Mouse (Mus musculus): ENCODE data around the gene Ephb3. TPM values are rescaled to one million over a fixed set of nuclear protein-coding genes. Genes with fewer than 3 reads are reported as not detected.

Gene Ephb3
- polyA plus RNA-seq, 1 experiment from 2014 or later, result 15.5 TPM

GRCm38 (mm10) chr16:21210667-21211338 lies 6.2 kb downstream of the Ephb3 start:
- H3K36me3 ChIP-seq (ENCODE audit: control insufficient read depth, insufficient read depth, low read length), result peaks cover 6% of the 10 kb centered on the region
- H3K9me3 ChIP-seq (ENCODE audit: control insufficient read depth, low read length), result no peaks in the 10 kb centered on the region
- H3K4me3 ChIP-seq (ENCODE audit: low read depth, low read length), result peak overlapping the region; percentile 33
- H3K27ac ChIP-seq (ENCODE audit: low read depth, low read length), result peak overlapping the region; percentile 82
- 0 out of 2 replicates have a peak, but pooled peaks cover 3% of the 10 kb centered on the region for H3K27me3 ChIP-seq (ENCODE audit: control insufficient read depth, insufficient read depth, low read length)
- DNase-seq (ENCODE audit: low spot score) (peak; percentile 91), ATAC-seq (ENCODE audit: insufficient read depth, low FRiP score, low TSS enrichment) (peak; percentile 79)
- peak overlapping the region; percentile 59 for H3K4me2 ChIP-seq (ENCODE audit: low read depth)
- peak overlapping the region; percentile 53 for H3K9ac ChIP-seq (ENCODE audit: low read length)
- WGBS, result 0% methylated on average over 23 of the region's 25 CpGs
- H3K4me1 ChIP-seq (ENCODE audit: control insufficient read depth, insufficient read depth, low read length), result peaks cover 39% of the 10 kb centered on the region

DNA sequence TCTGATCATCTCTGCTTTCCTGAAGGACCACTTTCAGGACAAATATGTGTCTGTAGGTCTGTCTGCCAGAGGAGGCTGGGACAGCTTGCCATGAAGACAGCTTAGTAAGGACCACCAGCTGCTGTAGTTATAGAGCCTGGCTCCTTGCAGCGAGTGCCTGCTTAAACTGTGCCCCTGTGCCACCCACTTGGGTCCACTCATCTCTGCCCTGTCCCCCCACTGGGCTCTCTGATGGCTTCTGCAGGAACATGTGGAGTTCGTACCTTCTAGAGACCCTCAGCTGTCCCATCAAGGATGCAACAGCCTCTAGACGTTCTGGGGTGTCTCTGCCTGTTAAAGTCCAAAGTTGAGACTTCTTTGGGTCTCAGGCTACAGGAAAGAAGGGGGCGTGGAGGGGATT lies 6.9 kb downstream of the Ephb3 start:
- H3K9ac ChIP-seq (ENCODE audit: low read length), result peak overlapping the region; percentile 53
- WGBS, result 49% methylated on average over 4 of the region's 4 CpGs
- peak overlapping the region; percentile 59 for H3K4me2 ChIP-seq (ENCODE audit: low read depth)
- H3K4me1 ChIP-seq (ENCODE audit: control insufficient read depth, insufficient read depth, low read length), result peaks cover 45% of the 10 kb centered on the region
- peak overlapping the region; percentile 33 for H3K4me3 ChIP-seq (ENCODE audit: low read depth, low read length)
- H3K27ac ChIP-seq (ENCODE audit: low read depth, low read length), result peak overlapping the region; percentile 82
- H3K27me3 ChIP-seq (ENCODE audit: control insufficient read depth, insufficient read depth, low read length), result no peaks in the 10 kb centered on the region
- no peak for DNase-seq (ENCODE audit: low spot score)
- H3K36me3 ChIP-seq (ENCODE audit: control insufficient read depth, insufficient read depth, low read length), result peaks cover 6% of the 10 kb centered on the region
- no peaks in the 10 kb centered on the region for H3K9me3 ChIP-seq (ENCODE audit: control insufficient read depth, low read length)
- no peak for ATAC-seq (ENCODE audit: insufficient read depth, low FRiP score, low TSS enrichment)

DNA sequence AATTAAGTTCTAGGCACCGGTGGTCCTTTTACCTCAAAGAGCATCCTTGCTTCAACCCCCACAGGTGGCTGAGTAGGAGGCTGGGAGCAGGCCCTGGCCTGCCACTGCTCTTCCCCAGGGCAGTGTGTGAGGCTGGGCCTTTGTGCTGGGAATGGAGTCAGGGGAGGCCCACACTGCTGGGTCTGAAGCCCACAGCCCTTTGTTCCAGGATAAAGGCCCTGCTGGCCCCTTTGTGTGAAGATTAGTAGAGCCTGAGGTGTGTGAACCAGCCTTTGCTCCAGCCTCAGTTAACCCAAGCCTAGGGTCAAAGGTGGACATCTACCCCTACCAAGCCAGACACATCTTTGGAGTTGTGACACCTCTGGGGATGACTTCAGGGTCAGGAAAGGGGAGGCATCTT lies 7.8 kb downstream of the Ephb3 start:
- H3K27ac ChIP-seq (ENCODE audit: low read depth, low read length), result no peak overlapping the region
- ATAC-seq (ENCODE audit: insufficient read depth, low FRiP score, low TSS enrichment) (no peak), DNase-seq (ENCODE audit: low spot score) (no peak)
- WGBS, result 17% methylated on average over 1 of the region's 1 CpGs
- no peak overlapping the region for H3K4me2 ChIP-seq (ENCODE audit: low read depth)
- H3K9ac ChIP-seq (ENCODE audit: low read length), result no peak overlapping the region
- H3K27me3 ChIP-seq (ENCODE audit: control insufficient read depth, insufficient read depth, low read length), result no peaks in the 10 kb centered on the region
- H3K9me3 ChIP-seq (ENCODE audit: control insufficient read depth, low read length), result no peaks in the 10 kb centered on the region
- H3K4me3 ChIP-seq (ENCODE audit: low read depth, low read length), result no peak overlapping the region
- H3K4me1 ChIP-seq (ENCODE audit: control insufficient read depth, insufficient read depth, low read length), result peaks cover 45% of the 10 kb centered on the region
- H3K36me3 ChIP-seq (ENCODE audit: control insufficient read depth, insufficient read depth, low read length), result peaks cover 6% of the 10 kb centered on the region

DNA sequence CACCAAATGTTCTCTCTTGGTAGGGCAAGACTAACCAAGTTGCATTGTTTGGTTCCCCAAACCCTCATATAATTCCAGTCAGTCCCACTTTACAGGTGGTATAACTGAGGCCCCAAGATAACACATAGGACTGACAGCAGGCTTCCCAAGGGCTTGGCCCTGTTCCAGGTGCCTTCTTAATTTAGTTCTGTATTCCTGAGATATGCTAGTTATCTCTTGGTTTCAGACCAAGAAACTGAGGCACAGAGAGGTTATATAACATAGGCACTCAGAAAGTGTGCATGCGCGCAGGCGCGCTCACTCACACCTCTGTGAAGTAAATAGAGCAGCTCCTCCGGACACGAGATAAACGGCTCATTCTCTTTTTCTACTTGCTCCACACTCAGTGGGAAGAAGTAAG lies 9.4 kb downstream of the Ephb3 start:
- WGBS, result 97% methylated on average over 7 of the region's 7 CpGs
- Histone ChIP-seq H3K4me1 (ENCODE audit: control insufficient read depth, insufficient read depth, low read length) (peaks cover 41% of the 10 kb centered on the region), H3K4me3 (ENCODE audit: low read depth, low read length) (no peak overlapping the region), H3K9ac (ENCODE audit: low read length) (no peak overlapping the region), H3K4me2 (ENCODE audit: low read depth) (no peak overlapping the region), H3K27ac (ENCODE audit: low read depth, low read length) (no peak overlapping the region), H3K36me3 (ENCODE audit: control insufficient read depth, insufficient read depth, low read length) (peaks cover 9% of the 10 kb centered on the region), H3K27me3 (ENCODE audit: control insufficient read depth, insufficient read depth, low read length) (no peaks in the 10 kb centered on the region), H3K9me3 (ENCODE audit: control insufficient read depth, low read length) (no peaks in the 10 kb centered on the region)
- ATAC-seq (ENCODE audit: insufficient read depth, low FRiP score, low TSS enrichment), result no peak
- no peak for DNase-seq (ENCODE audit: low spot score)

- H3K9ac ChIP-seq (ENCODE audit: low read length), result no peak overlapping the region
- H3K4me1 ChIP-seq (ENCODE audit: control insufficient read depth, insufficient read depth, low read length), result peaks cover 41% of the 10 kb centered on the region
- H3K27me3 ChIP-seq (ENCODE audit: control insufficient read depth, insufficient read depth, low read length), result no peaks in the 10 kb centered on the region
- H3K4me3 ChIP-seq (ENCODE audit: low read depth, low read length), result no peak overlapping the region
- DNase-seq (ENCODE audit: low spot score) (no peak), ATAC-seq (ENCODE audit: insufficient read depth, low FRiP score, low TSS enrichment) (no peak)
- H3K9me3 ChIP-seq (ENCODE audit: control insufficient read depth, low read length), result no peaks in the 10 kb centered on the region
- H3K36me3 ChIP-seq (ENCODE audit: control insufficient read depth, insufficient read depth, low read length), result peaks cover 10% of the 10 kb centered on the region
- H3K4me2 ChIP-seq (ENCODE audit: low read depth), result no peak overlapping the region
- WGBS, result 92% methylated on average over 17 of the region's 17 CpGs
- no peak overlapping the region for H3K27ac ChIP-seq (ENCODE audit: low read depth, low read length)
Measured at GRCm38 (mm10) chr16:21214803-21215202, 10.2 kb downstream of the Ephb3 start.

- peaks cover 14% of the 10 kb centered on the region for H3K36me3 ChIP-seq (ENCODE audit: control insufficient read depth, insufficient read depth, low read length)
- no peak overlapping the region for H3K9ac ChIP-seq (ENCODE audit: low read length)
- no peaks in the 10 kb centered on the region for H3K9me3 ChIP-seq (ENCODE audit: control insufficient read depth, low read length)
- H3K4me3 ChIP-seq (ENCODE audit: low read depth, low read length), result no peak overlapping the region
- no peak for ATAC-seq (ENCODE audit: insufficient read depth, low FRiP score, low TSS enrichment)
- 27% methylated on average over 4 of the region's 4 CpGs for WGBS
- peaks cover 31% of the 10 kb centered on the region for H3K4me1 ChIP-seq (ENCODE audit: control insufficient read depth, insufficient read depth, low read length)
- H3K27me3 ChIP-seq (ENCODE audit: control insufficient read depth, insufficient read depth, low read length), result no peaks in the 10 kb centered on the region
- H3K27ac ChIP-seq (ENCODE audit: low read depth, low read length), result no peak overlapping the region
- DNase-seq (ENCODE audit: low spot score), result peak; percentile 53
- H3K4me2 ChIP-seq (ENCODE audit: low read depth), result no peak overlapping the region
Measured at GRCm38 (mm10) chr16:21216047-21216446, 11.5 kb downstream of the Ephb3 start.

- H3K4me1 ChIP-seq (ENCODE audit: control insufficient read depth, insufficient read depth, low read length), result peaks cover 19% of the 10 kb centered on the region
- H3K4me3 ChIP-seq (ENCODE audit: low read depth, low read length), result no peak overlapping the region
- no peak overlapping the region for H3K4me2 ChIP-seq (ENCODE audit: low read depth)
- H3K9ac ChIP-seq (ENCODE audit: low read length), result no peak overlapping the region
- 81% methylated on average over 14 of the region's 14 CpGs for WGBS
- no peak for ATAC-seq (ENCODE audit: insufficient read depth, low FRiP score, low TSS enrichment)
- no peaks in the 10 kb centered on the region for H3K27me3 ChIP-seq (ENCODE audit: control insufficient read depth, insufficient read depth, low read length)
- peaks cover 15% of the 10 kb centered on the region for H3K36me3 ChIP-seq (ENCODE audit: control insufficient read depth, insufficient read depth, low read length)
- no peaks in the 10 kb centered on the region for H3K9me3 ChIP-seq (ENCODE audit: control insufficient read depth, low read length)
- H3K27ac ChIP-seq (ENCODE audit: low read depth, low read length), result no peak overlapping the region
- DNase-seq (ENCODE audit: low spot score), result no peak
Measured at GRCm38 (mm10) chr16:21217233-21217632, 12.7 kb downstream of the Ephb3 start.

- no peak for ATAC-seq (ENCODE audit: insufficient read depth, low FRiP score, low TSS enrichment)
- over 99% methylated on average over 4 of the region's 4 CpGs for WGBS
Measured at GRCm38 (mm10) chr16:21219656-21220055, 15.1 kb downstream of the Ephb3 start.

DNA sequence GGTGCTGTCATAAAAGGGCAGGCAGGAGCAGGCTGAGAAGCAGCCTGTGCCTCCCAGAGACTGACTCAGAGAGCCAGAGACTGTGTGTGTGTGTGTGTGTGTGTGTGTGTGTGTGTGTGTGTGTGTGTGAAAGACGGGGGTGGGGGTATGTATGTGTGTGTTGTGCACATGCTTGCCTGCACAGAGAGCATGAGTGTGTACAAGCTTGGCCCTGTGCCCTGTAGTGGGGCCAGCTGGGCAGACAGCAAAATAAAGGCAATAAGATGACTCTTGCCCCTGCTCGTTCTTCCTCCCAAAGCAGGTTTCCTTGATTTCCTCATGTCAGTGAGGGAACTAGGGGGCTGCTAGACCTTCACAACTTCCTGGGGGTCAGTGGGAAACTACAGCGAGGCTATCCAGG lies 18.5 kb downstream of the Ephb3 start:
- Histone ChIP-seq H3K9me3 (ENCODE audit: control insufficient read depth, low read length) (no peaks in the 10 kb centered on the region), H3K27ac (ENCODE audit: low read depth, low read length) (no peak overlapping the region), H3K9ac (ENCODE audit: low read length) (no peak overlapping the region), H3K4me2 (ENCODE audit: low read depth) (no peak overlapping the region), H3K4me3 (ENCODE audit: low read depth, low read length) (no peak overlapping the region), H3K4me1 (ENCODE audit: control insufficient read depth, insufficient read depth, low read length) (no peaks in the 10 kb centered on the region), H3K27me3 (ENCODE audit: control insufficient read depth, insufficient read depth, low read length) (no peaks in the 10 kb centered on the region), H3K36me3 (ENCODE audit: control insufficient read depth, insufficient read depth, low read length) (peaks cover 10% of the 10 kb centered on the region)
- WGBS, result 92% methylated on average over 3 of the region's 3 CpGs
- DNase-seq (ENCODE audit: low spot score), result no peak
- ATAC-seq (ENCODE audit: insufficient read depth, low FRiP score, low TSS enrichment), result no peak

More at GRCm38 (mm10) chr16:21219656-21220055, 15.1 kb downstream of the Ephb3 start:
- peaks cover 12% of the 10 kb centered on the region for H3K36me3 ChIP-seq (ENCODE audit: control insufficient read depth, insufficient read depth, low read length)
- peaks cover 17% of the 10 kb centered on the region for H3K4me1 ChIP-seq (ENCODE audit: control insufficient read depth, insufficient read depth, low read length)
- H3K4me3 ChIP-seq (ENCODE audit: low read depth, low read length), result no peak overlapping the region
- H3K4me2 ChIP-seq (ENCODE audit: low read depth), result no peak overlapping the region
- no peaks in the 10 kb centered on the region for H3K27me3 ChIP-seq (ENCODE audit: control insufficient read depth, insufficient read depth, low read length)
- H3K27ac ChIP-seq (ENCODE audit: low read depth, low read length), result no peak overlapping the region
- no peaks in the 10 kb centered on the region for H3K9me3 ChIP-seq (ENCODE audit: control insufficient read depth, low read length)
- DNase-seq (ENCODE audit: low spot score), result no peak
- no peak overlapping the region for H3K9ac ChIP-seq (ENCODE audit: low read length)

Data from neural tube, embryonic 11.5 days (tissue).